Mouse (Mus musculus) B cell, adult 67 days (primary cell): ENCODE data around the gene Gm609. TPM values are rescaled to one million over a fixed set of nuclear protein-coding genes. Genes with fewer than 3 reads are reported as not detected.

ENCODE experiments used
- total RNA-seq, 2 experiments: library from RNA; stranded (reverse); gene quantifications; 4 replicates each; pipeline ENCODE4 v1.2.4; 2023

The Gm609 gene
- not detected for total RNA-seq

GRCm38 (mm10) chr16:45492927-45493326, at the start of gene Gm609:
TSS of gene Gm609 (minus strand) at chr16:45492969.

GRCm38 (mm10) chr16:45535009-45535408, 42.2 kb upstream of the Gm609 start, which contains the start of gene Slc9c1:
TSS of gene Slc9c1 (plus strand) at chr16:45535309.

GRCm38 (mm10) chr16:45531950-45532349, 39.2 kb upstream of the Gm609 start, which contains the start of gene Gm17783:
TSS of gene Gm17783 (minus strand) at chr16:45532050.

GRCm38 (mm10) chr16:45408425-45409063, 84.2 kb downstream of the Gm609 start, which contains the start of gene Cd200:
TSS of gene Cd200 (minus strand) at chr16:45409053.

Other genes with a start within 250 kb of the Gm609 start
- gene Cd200, start 83.9 kb downstream of the Gm609 start, total RNA-seq: 10 to 100 TPM; 45.0 to 61.5 TPM
- gene Gm17783, start 39.1 kb upstream of the Gm609 start, total RNA-seq: not detected
- not detected for gene Slc9c1, start 42.3 kb upstream of the Gm609 start, total RNA-seq
- not detected for gene Gcsam, start 117.4 kb upstream of the Gm609 start, total RNA-seq
- gene BC016579, start 161.1 kb upstream of the Gm609 start, total RNA-seq: not detected
- under 1 TPM in 1 of 2 experiments, not detected in 1; 0.23 TPM for gene Tmprss7, start 200.7 kb upstream of the Gm609 start, total RNA-seq
- not detected for gene Tagln3, start 231.6 kb upstream of the Gm609 start, total RNA-seq
- gene Abhd10, start 250.0 kb upstream of the Gm609 start, total RNA-seq: 10 to 100 TPM; 21.6 to 33.0 TPM